Mouse (Mus musculus) mouse trophoblast stem cell (cell line): ENCODE data around the gene Nisch.

Source experiments
- in situ Hi-C, 2 experiments: fragments of 300-500 bp; cut with MseI, MboI; formaldehyde crosslinking; loops; 2 replicates in 1 of 2; 3 replicates in 1 of 2; pipeline ENCODE4 v1.15.1; 2025

Nisch gene

DNA sequence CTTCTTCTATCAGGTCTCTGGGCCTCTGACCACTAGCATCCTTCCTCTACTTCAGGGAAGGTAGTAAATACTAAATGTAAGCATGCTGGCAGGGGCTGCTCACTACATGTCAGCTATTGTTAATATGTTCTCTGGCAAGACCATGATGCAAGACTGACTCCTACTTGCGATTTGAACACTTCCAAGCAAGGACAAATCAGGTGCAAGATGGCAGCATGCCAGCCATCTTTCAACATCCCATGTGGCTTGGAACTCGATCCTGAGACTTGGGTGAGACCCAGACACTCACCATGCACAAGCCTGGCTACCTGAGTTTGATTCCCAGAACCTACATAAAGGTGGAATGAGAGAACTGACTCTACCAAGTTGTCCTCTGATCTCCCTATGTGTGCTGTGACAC, 24.8 kb downstream of the Nisch start:
- in situ Hi-C loops, result no loop called here

DNA sequence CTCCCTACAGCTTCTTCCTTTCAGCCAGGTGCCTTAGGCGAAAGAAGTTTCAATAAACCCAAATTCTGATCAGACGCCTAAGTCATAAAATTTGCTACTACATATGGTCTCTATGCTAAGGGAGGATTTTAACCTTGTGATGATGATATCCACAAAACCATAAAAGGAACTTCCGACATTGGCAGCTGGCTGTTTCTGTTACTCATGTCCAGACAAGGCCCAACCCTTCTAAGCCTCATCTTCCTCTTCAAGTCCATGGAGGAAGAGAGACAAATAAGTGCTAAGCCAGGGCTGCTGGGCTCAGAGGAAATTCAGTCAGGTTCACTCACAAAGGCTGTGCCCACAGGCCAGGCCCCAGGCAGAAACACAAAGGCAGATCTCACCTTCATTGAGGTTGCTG, 27.4 kb downstream of the Nisch start:
- in situ Hi-C loops, result no loop called here

GRCm38 (mm10) chr14:31188771-31189181, 28.0 kb downstream of the Nisch start:
- in situ Hi-C loops, result no loop called here

DNA sequence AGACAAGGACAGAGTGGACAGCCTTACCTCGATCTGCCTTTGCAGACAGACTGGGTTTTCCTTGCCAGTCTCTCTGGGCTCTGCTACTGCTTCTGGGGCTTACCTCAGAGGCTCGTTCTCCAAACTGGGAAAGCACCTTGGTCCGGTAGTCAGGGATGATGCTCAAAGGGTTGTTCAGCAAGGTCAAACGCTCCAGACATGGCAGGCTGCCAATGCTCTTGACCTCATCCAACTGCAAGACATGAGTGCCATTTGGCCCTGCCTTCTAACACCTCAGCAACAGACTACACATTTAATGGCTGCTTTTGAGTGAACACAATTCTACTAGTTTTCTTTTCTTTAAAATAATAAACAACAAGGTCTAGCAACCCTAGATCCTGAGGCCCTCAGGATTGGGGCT, 30.1 kb downstream of the Nisch start:
- in situ Hi-C loops, result no loop called here

DNA sequence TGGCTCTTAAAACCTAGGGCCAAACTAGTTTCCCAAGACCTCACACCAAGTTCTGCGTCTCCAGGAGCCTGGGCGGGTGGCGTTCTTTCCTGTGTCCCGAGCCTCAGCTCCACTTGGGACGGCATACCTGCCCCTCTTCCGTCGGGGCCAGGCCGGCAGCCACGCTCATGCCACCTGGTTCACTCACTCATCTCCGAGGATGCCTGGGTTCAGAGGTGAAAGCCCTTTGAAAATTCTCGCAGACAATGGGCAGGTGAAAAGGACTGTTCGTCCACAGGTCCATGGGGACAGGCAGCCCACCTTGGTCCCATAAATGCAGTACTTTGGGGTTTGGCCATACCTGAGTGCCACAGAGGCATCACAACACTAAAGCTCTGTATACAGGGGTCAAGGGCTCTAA, 32.6 kb downstream of the Nisch start:
- in situ Hi-C loops, result no loop called here

GRCm38 (mm10) chr14:31183541-31183940, 33.2 kb downstream of the Nisch start:
- in situ Hi-C loops, result no loop called here

DNA sequence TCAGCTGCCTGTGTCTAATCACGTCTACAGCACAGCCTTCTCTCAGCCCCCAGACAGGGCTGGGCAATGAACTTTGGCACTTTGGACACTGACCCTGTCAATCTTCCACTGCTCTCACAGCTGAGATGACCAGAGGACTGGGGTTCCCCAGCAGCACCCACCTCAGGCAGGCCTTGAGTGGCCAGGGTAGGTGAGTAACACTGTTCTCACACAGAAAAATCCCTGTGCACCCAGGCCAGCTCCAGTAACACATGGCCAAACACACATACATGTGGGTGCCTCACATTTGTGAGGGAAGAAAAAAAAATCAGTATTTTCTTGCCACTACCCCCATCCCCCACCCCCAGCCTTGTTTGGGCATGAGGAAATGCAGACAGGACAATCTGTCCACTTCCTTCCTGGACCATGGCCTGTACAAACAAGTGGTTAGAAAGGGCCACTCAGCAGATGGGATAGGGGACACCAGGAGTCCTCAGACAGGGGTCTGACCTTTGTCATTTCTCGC, 33.9 kb downstream of the Nisch start:
- in situ Hi-C loops, result no loop called here

DNA sequence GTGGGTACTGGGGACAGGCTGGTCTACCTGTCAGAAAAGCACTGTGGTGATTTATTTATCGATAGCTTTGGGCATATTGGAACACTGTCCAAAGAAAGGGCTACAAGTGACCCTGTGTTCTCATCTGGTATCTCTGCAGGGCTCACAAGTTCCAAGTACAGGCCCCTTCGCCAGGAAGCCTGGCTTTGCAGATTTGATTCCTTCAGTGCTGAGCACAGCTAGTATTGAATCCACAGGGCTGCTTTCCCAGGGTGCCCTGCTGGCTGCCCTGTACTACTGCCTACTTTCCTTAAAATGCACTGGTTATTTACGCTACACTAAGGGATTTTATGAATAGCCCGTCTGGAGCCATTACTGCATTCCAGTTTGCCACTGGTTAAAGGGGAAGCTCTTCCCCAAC, 35.2 kb downstream of the Nisch start:
- in situ Hi-C loops, result no loop called here

GRCm38 (mm10) chr14:31179677-31180365, 36.9 kb downstream of the Nisch start:
- in situ Hi-C loops, result no loop called here

GRCm38 (mm10) chr14:31177715-31178114, 39.0 kb downstream of the Nisch start:
- in situ Hi-C loops, result no loop called here

DNA sequence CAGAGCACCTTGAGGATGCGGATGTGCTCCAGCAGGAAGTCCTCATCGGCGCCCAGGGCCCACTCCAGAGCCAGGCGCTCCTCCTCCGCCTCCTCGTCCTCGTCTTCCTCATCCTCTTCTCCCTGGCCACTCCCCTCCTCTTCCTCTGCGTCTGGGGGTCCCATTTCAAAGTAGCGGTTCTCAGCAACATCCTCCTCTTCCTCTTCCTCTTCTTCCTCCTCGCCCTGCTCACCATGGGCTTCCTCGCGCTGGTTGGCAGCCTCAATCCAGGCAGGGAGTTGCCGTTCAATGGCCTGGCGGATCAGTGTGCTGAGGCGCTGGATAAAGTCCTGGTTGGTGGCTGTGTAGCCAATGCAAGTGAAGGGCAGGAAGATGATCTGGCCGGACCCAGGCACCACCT, 39.5 kb downstream of the Nisch start:
- in situ Hi-C loops, result no loop called here

- in situ Hi-C loops, result no loop called here
These were observed 43.2 kb downstream of the Nisch start for GRCm38 (mm10) chr14:31173537-31173936.

DNA sequence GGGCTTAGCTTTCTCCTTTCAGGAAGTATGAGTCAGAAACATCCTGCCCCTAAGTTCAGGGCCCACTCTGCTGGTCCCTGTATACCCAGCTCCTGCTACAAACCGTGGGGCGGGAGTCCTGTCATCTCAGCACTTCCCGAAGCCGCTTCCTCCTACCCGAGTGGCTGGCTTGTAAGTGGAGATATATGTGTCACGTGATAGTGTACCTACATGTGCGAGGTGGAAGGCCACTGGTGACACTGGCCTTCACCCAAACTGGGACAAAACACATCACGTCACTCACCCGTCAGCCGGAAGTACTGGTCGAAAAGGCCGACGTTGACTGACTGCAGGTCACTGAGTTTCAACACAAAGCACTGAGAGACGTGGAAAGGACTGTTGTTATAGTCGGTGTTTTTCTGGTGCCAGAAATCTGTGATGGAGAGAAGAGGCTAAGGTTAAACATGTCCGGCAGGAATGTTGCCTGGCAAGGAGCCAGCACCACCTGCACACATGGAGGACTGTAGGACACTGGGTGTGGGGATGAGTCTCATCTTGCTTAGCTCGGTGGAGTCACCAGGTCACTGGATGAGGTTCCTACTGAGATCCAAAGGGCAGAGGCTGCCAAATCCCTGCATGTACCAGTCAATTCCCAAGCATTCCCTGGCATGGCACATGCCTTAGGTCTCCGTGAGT, 43.8 kb downstream of the Nisch start:
- in situ Hi-C loops, result no loop called here

DNA sequence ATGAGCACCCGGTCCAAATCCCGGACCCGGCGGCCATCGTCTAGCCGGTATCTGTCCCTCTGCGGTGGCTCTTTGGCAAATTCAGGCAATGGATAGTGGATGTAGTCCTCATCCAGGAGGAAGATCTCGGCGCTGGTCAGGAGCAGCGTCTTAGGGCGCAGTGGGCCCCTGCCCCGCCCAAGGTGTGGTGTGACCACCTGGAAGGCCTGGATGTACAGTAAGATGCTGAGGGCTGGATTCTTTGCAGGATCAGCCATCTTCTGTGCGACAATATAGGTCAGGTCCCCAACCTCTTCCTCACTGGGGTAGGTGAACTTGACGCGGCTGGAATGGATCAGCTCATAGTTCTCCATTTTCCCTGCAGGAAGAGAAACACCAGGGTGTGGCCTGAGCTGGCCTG, 44.9 kb downstream of the Nisch start:
- in situ Hi-C loops, result no loop called here

DNA sequence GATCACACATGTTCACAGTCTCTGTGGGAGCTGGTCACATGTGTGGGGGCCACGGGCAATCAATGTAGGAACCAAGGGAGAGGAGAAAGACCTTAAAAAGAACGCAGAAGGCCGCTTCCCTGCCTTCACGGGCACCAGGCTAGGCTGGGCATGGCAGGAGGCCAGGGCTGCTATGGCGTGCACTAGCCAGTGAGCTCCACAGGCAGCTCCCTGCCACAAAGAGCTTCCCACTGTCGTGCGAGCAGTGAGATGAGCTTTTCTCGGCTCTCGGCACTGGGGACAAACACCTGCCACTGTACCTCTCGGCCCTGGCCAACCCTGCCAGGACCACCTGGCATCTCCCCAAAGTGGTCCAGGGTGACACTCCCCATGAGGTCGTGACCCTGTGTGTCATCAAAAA, 45.4 kb downstream of the Nisch start:
- in situ Hi-C loops, result no loop called here

DNA sequence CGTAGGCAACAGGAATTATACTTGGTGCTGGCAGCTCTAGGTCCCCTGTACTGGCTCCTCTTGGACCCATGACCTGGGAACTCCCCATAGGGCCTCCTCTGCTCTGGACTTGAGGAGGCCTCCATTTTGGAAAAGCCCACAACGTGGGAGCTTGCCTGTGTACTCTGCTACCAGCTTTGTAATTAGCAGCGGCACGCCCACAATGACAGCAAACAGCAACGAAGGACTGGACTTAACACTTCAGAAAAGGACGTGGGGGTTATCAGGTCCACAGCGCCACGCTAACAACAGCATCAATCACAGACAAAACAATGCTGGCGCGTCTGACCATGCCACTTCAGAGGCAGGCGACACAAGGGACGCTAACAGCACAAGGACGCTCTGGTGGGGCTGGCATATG, 45.8 kb downstream of the Nisch start:
- in situ Hi-C loops, result no loop called here

- in situ Hi-C loops, result no loop called here
These were observed 47.2 kb downstream of the Nisch start for GRCm38 (mm10) chr14:31169508-31169907.

- in situ Hi-C loops, result no loop called here
These were observed 48.3 kb downstream of the Nisch start, which contains the start of gene Stab1 for GRCm38 (mm10) chr14:31168425-31168824. Gene Stab1, minus strand, starts transcription at chr14:31168641.

- in situ Hi-C loops, result no loop called here
These were observed 49.9 kb downstream of the Nisch start for GRCm38 (mm10) chr14:31166827-31167226.

- in situ Hi-C loops, result no loop called here
These were observed 50.6 kb downstream of the Nisch start for GRCm38 (mm10) chr14:31165991-31166630.

DNA sequence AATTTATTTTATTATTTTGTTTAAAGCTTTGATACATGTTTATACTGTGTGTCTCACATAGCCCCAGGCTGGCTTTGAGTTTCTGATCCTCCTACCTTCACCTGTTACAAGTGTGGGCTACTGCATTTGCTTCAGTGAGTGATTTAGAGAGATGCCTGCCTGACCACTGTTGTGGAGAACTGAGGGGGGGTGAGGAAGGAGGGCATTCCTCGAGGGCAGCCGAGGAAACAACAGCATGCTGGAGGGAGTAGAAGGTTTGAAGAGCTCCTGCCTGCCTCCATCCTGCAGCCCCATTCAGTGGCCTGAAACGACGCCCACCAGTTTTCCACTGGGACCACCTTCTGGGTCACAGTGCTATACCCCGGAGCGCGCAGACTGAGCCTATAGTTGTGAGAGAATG, 51.3 kb downstream of the Nisch start:
- in situ Hi-C loops, result no loop called here

GRCm38 (mm10) chr14:31165010-31165409, 51.7 kb downstream of the Nisch start:
- in situ Hi-C loops, result no loop called here

- in situ Hi-C loops, result no loop called here
These were observed 52.7 kb downstream of the Nisch start for GRCm38 (mm10) chr14:31164067-31164466.
